Mouse (Mus musculus): ENCODE results near the gene Mnd1.

- TF ChIP-seq POLR2A (IDR thresholded peaks at IDR 0.05; ENCODE audit: control insufficient read depth, low read depth, low read length), result no peak
- TF ChIP-seq CTCF (IDR thresholded peaks at IDR 0.05; ENCODE audit: control insufficient read depth, insufficient read depth, insufficient replicate concordance, low read depth, low read length), result no peak
Measured at GRCm38 (mm10) chr3:84059261-84059660, 96.3 kb downstream of the Mnd1 start.

Data from testis, adult 2 months (tissue).